Mouse (Mus musculus) MEL-GATA-1-ER (cell line): ENCODE measurements around the gene Ggt1.
A peak's percentile ranks its signal among the peaks of the same experiment; 100 is the strongest.
"Not testable (repeated sequence)": the region's sequence is repeated elsewhere in the genome, so short reads cannot be mapped to it uniquely, and the experiment has no call there.

ENCODE experiments used
- DNase-seq: peaks from one replicate; pipeline ENCODE4 v3.0.0-alpha.2; 2012; ENCODE audit warnings: low read depth; ENCODE audit errors: extremely low read depth

Ggt1 gene

GRCm38 (mm10) chr10:75549886-75550285 is 11.5 kb upstream of the Ggt1 start:
- no peak for DNase-seq

DNA sequence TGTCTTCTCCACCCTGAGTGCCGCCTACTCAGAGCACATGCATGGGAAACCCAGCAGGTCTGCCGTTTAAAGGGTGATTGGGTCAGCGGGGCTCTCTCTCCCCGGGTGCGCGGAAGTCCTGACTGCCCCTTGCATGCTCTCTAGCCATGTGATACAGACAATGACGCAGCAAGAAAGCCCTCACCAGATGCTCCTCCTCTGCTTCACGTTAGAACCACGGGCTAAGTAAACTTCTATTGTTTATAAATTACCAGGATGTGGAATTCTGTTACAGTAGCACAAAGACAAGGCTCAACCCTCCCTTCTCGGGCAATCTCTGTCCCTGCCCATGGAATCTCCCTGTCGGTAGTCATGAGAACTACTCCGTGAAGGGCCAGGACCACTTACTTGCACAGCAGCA is 10.2 kb upstream of the Ggt1 start:
- DNase-seq, result no peak

- no peak for DNase-seq
These were observed 9.3 kb upstream of the Ggt1 start for GRCm38 (mm10) chr10:75552106-75552505.

GRCm38 (mm10) chr10:75552701-75553450 is 8.5 kb upstream of the Ggt1 start:
- DNase-seq, result no peak

DNA sequence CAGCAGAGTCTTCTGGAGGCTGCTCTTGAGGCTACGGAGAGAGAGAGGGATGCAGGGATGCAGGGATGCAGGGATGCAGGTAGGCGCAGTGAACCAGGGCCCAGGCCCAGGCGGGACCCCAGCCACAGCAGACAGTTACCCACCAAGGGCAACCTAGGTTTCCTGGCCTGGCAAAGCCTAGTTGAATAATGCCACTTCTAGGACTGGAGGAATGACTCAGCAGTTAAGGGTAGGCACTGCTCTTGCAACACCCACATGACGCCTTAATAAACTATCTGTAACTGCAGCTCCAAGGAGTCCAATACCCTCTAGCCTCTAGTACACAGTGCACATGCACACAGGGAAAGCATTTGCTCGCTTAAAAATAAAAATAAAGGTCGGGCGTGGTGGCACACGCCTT is 7.3 kb upstream of the Ggt1 start:
- no peak for DNase-seq

DNA sequence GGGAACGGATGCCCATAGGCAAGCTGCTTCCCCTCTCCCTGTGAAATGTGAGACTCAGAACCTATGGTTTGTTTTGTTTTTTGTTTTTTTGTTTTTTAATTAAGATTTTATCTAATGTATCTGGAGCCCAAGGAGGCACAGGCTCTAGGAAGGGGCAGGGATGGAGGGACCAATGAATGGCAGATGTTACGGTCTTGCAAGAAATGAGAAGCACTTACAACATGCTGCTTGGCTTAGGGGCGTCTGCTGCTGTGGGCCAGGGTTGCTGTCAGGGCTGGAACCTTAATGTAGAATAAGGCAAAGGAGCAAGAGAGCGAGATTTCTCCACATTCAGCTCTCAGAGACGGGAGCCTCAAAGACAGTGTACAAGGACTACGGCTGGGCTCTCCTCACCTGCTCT is 5.8 kb upstream of the Ggt1 start:
- DNase-seq, result no peak

DNA sequence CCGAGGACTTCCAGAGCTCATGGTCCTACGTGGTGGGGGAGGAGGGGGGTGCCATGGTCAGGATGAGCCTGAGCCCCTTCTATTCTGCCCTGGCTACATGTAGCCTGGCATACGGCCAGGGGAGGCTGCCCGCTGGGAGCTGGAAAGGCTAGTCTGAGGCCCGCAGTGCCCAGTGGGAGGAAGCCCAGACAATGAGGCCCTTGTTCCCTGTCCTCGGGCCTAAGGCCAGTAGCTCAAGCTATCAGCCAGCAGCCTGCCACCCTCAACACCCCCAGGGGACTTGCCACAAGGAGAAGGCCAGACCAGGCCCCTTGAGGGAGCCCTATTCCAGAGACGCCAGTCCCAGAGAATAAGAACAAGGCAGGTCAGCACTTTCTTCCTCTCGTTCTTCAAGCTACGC is 5.4 kb upstream of the Ggt1 start:
- DNase-seq, result no peak

DNA sequence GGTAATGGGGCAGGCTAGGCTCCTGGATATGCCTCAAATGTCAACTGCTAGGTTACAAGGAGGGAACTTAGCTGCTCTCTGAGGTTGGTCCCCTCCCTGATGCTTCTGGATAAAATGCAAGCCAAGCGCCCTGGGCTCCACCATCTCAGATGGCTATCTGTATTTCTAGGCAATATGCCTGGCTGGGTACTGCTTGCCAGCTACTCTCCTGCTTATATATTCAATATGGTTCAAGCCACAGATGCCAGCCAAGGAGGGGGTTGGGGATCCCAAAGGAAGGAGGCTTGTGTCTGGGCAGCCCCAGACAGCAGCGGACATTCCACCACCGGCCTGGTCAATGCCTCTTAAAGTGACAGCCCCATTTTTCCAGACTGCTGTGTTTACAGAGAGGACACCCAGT is 2.9 kb upstream of the Ggt1 start:
- no peak for DNase-seq

DNA sequence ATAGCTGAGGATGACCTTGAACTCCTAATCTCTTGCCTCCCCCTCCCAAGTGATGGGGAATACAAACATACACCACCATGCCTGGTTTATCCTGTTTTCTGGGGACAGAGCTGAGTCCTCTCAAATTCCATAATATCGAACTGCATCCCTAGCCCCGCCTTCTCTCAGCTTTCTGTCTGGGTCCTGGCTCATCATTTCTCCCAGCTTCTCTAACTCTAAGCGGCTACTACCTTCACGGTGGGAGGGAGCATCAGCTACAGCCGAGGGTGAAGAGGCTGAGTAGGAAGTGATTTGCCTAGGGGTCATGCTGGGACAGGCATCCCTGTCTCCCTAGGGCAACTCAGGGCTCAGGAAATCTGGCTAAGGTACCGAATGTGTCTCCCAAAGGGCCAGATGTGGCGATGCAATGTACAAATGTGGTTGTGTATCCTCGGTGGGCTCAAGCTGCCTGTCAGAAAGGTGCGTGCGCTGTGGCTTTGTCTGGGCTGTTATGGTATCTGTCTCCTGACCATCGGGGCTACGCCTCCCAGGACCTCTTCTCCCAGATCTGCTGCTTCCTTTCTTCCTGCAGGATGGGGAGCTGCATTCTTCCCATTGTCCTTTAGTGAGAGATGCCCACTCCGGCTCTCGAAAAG is 2.2 kb upstream of the Ggt1 start:
- no peak for DNase-seq

DNA sequence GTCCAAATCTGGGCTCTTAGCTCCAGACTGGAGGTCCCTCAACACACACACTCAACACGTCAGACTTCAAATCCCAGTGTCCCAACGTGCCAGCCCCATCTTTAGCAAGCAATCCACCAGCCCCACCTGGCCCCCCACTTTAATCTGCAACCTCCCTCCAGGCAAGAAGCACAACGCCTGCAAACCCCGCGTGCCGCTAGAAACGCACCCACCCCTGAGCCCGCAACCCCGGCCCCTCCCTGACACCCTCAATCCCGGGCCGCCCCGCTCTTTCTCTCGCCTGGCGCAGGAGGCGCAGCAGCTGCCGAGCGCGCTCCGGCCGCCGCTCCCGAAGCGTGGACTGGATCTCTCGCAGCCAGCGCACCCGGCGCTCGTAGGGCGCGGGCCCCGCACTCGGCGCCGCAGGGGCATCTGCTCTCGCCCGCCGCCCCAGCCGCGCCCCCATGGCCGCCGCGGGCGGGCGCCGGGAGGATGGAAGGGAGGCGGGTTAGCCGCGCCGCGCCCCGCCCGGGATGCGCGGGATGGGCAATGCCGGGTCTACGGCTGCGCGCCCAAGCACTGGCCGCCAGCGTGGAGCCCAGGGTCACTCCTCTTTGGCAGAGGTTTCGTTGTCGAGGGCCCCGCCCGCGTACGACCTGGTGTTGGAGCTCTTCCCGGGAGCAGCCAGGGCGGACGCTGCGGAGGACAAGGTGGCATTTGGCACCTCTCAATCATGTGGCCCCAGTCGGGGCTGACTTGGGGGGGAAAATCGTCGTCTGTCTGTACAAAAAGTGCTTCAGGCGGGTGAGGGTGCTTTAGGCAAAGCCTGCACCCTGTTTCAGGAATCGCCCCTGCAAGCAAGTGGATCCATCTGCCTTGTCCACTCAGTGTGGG is 1.5 kb upstream of the Ggt1 start, which contains the start of gene Lrrc75b:
Gene Lrrc75b (minus strand): TSS at position 655 of the 873 bp plus-strand sequence.
- DNase-seq, result no peak

DNA sequence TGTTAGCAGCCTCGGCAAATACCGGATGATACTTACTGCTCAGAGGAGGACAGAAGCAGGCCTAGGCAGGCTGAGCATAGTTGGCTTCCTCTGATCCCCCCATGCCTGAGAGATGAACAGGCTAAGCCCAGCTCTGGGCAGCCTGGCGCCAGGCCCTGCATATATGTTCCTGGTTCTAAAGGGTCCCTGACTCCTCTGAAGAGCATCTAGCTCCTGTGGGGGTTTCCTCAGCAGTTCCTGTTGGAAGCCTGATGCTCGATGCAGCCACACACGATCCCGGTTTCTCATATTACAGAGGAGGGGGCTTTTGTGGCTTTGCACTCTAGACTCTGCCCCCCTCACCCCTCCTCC is 880 bp upstream of the Ggt1 start:
- DNase-seq, result no peak

GRCm38 (mm10) chr10:75562596-75562995 is 1.2 kb downstream of the Ggt1 start:
- DNase-seq, result no peak

- DNase-seq, result no peak
These were observed 3.4 kb downstream of the Ggt1 start for GRCm38 (mm10) chr10:75564687-75565265.

GRCm38 (mm10) chr10:75565436-75565835 is 4.0 kb downstream of the Ggt1 start:
- peak; percentile 91 for DNase-seq

- no peak for DNase-seq
These were observed 4.5 kb downstream of the Ggt1 start for GRCm38 (mm10) chr10:75565906-75566305.

- no peak for DNase-seq
These were observed 4.9 kb downstream of the Ggt1 start for GRCm38 (mm10) chr10:75566321-75566720.

GRCm38 (mm10) chr10:75566765-75567164 is 5.4 kb downstream of the Ggt1 start:
- not testable (repeated sequence) for DNase-seq

DNA sequence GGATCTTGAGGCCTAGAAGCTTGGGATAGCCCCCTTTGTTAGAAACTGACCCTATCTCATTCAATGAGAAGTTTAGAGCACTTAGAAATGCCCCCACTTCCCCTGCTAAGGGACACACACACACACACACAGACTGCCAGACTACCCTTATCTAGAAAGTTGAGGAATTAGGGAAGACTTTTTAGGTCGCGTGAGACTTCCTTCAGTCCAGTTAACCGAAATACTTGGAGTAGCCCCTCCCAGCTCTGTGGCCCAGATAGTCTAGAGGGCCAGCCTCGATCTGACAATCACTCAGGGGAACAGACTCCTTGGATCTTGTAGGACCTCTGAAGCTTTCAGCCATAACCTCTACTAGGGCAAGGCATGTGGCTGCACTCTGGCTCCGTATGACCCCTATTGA is 6.6 kb downstream of the Ggt1 start:
- no peak for DNase-seq

DNA sequence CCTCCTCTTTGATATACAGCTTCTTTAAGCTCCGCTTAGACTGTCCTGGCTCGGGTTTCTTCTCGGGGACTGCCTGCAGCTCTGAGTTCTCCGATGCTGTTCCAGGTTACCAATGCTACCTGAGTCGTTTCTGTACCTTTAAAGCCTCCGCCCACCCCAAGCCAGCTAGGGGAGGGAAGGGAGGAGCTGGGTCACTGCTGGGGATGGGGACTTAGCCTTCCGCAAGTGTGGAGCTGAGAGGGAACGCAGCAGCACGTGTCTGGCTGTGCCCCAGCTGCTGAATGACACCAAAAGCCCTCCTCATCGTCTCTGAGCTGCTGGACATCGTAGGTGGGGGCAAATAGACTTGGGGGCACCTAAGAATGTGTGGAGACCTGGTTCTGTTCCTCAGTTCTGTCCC is 7.0 kb downstream of the Ggt1 start:
- no peak for DNase-seq

DNA sequence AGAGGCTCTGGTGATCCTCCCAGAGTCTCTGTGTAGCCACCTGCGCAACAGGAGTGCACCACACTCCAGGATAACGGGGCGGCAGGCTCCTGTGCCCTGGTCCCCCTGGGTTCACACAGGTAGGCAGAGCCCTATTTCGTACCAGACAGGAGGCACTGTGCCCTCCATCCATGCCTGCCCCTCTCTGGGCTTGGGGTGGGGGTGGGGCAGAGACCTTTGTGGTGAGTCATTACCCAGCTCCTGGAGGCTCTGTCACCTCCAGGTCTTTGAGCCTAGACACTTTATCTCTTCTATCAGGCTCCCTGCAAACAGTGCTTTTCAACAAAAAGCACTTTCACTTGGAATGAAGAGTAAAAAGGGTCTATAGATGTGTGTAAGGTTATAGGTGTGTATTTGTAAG is 7.4 kb downstream of the Ggt1 start:
- DNase-seq, result no peak

- no peak for DNase-seq
These were observed 9.7 kb downstream of the Ggt1 start for GRCm38 (mm10) chr10:75570981-75571657.
